Mouse (Mus musculus) heart, adult 2 months (tissue): ENCODE data around the gene Pwwp2b. TPM values are rescaled to one million over a fixed set of nuclear protein-coding genes. Genes with fewer than 3 reads are reported as not detected.

ENCODE experiments used
- DNase-seq, 2 experiments: peaks; one replicate each; pipeline ENCODE4 v3.0.0; 2021
- H3K27ac ChIP-seq: fragments of 200-600 bp; 2 replicates; pipeline ENCODE4 v1.8.1; 2022
- H3K27me3 ChIP-seq: fragments of 200-500 bp; 2 replicates; pipeline ENCODE4 v1.6.1; 2012; ENCODE audit warnings: mild to moderate bottlenecking, low read length, inconsistent platforms, mixed read lengths; ENCODE audit not compliant: control insufficient read depth, insufficient read depth
- H3K36me3 ChIP-seq: fragments of 200-500 bp; 2 replicates; pipeline ENCODE4 v1.6.1; 2012; ENCODE audit warnings: low read length, inconsistent platforms; ENCODE audit not compliant: control insufficient read depth, insufficient read depth
- H3K4me1 ChIP-seq: fragments of 200-500 bp; 2 replicates; pipeline ENCODE4 v1.6.1; 2011; ENCODE audit warnings: low read length; ENCODE audit not compliant: control insufficient read depth, insufficient read depth
- H3K4me3 ChIP-seq: fragments of 200-600 bp; 2 replicates; pipeline ENCODE4 v1.8.1; 2022
- H3K79me2 ChIP-seq: fragments of 200-500 bp; replicated peaks from 2 replicates; pipeline ENCODE4 v1.6.1; 2012; ENCODE audit warnings: mild to moderate bottlenecking, inconsistent platforms, low read length, moderate library complexity, mixed read lengths; ENCODE audit not compliant: control insufficient read depth, insufficient read depth
- H3K9ac ChIP-seq: fragments of 200-500 bp; 2 replicates; pipeline ENCODE4 v1.6.1; 2012; ENCODE audit warnings: low read depth, mild to moderate bottlenecking, control low read depth, inconsistent platforms, low read length, mixed read lengths
- CTCF ChIP-seq: fragments of 200-600 bp; IDR thresholded peaks from 2 replicates; pipeline ENCODE4 v1.8.1; 2022; ENCODE audit warnings: antibody characterized with exemption, mild to moderate bottlenecking, moderate library complexity
- EP300 ChIP-seq: fragments of 200-500 bp; IDR thresholded peaks from 2 replicates; pipeline ENCODE4 v1.6.1; 2011; ENCODE audit warnings: low read depth, low read length, control low read depth; ENCODE audit not compliant: insufficient read depth
- POLR2A ChIP-seq: fragments of 200-500 bp; IDR thresholded peaks from 2 replicates; pipeline ENCODE4 v1.6.1; 2011; ENCODE audit warnings: mild to moderate bottlenecking, low read depth, low read length, control low read depth; ENCODE audit not compliant: insufficient read depth
- WGBS: fragments of 180-500 bp; shearing (Covaris S2); methylation state at CpG from one replicate; pipeline ENCODE4 v1.1.7; 2018; 5-methylcytosine and 5-hydroxymethylcytosine counted together
- intact Hi-C: fragments of 180-260 bp; cut with DNase I; formaldehyde crosslinking; loops from one replicate; pipeline ENCODE4 v1.15.1; 2025
- polyA plus RNA-seq: library from polyadenylated mRNA; depleted of rRNA; stranded (reverse); fragments of >200 nt; gene quantifications from 2 replicates; pipeline ENCODE4 v1.2.3, GENCODE M21; 2012
- total RNA-seq, 2 experiments: library from RNA; stranded (reverse); gene quantifications; 2 replicates each; pipeline ENCODE4 v1.2.3; 2021

Pwwp2b gene
- total and polyA plus RNA-seq, 3 experiments = 6.8 to 10.2 (median 8.9) TPM

DNA sequence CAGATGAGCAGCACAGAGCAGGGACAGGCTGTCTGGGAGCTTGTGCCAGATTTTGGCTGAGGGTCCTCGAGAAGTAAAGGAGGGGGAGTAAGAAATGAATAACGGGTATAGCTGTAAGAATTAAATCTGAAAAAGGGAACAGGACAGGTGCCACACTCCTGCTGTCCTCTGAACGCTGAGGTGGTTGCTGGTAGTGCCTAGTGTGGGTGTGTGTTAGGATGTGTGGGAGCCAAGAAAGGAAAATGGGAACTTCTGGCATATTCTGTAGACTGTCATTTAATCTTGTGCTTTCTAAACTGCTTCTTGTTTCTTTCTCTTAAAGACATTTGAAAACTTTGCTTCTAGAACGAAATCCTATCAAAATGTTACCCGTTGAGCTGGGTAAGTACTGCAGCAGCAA is 27.2 kb upstream of the Pwwp2b start:
- no peaks in the 10 kb centered on the region for H3K36me3 ChIP-seq
- H3K4me1 ChIP-seq = peaks cover 17% of the 10 kb centered on the region
- H3K79me2 ChIP-seq = no peaks in the 10 kb centered on the region
- no peak for TF ChIP-seq CTCF
- no peaks in the 10 kb centered on the region for H3K27me3 ChIP-seq
- H3K4me3 ChIP-seq = no peak overlapping the region
- peak in 1 of 2 experiments; percentile 1 for DNase-seq
- intact Hi-C loops = no loop called here
- no peak overlapping the region for H3K9ac ChIP-seq
- H3K27ac ChIP-seq = no peak overlapping the region
- WGBS = 76% methylated on average over 5 of the region's 5 CpGs

DNA sequence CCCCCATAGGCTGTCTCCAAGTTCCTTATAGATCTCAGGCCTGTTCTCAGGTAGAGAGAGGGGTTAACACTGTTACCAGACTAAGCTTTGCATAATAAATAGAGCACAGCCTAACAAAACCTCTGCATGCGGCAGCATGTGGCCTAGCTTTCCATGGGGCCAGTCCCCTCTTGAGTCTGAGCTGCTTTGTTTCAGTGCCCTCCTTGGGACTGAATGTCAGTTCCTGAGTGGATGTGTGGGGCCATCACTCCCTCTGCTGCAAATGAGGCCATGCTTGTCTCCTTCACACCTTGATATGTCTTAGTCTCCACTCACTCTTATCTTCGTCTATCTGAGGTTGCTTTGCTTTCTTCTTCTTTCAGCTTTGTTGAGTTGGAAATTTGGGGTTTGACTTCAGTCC is 26.4 kb upstream of the Pwwp2b start:
- peak in 1 of 2 experiments; percentile 12 for DNase-seq
- WGBS = 94% methylated on average over 2 of the region's 2 CpGs
- no peak for TF ChIP-seq POLR2A
- TF ChIP-seq CTCF = no peak
- no peak for TF ChIP-seq EP300

DNA sequence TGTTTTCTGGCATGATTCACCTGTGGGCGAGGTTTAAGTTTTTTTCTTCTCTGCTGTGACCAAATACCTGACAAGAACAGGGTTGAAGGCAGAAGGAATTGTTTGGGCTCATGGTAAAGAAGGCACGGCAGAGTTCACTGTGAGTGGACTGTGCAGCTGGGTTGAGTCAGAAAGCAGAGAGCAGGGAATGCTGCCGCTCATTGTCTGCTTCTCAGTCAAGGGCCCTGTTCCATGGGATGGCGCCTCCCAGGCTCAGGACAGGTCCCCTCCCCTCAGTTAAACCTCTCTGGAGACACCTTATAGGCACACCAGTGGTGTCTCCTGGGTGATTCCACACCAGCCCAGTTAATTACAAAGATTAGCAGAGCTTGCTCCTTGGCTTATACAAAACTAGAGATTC is 25.9 kb upstream of the Pwwp2b start:
- Histone ChIP-seq H3K36me3 (no peaks in the 10 kb centered on the region), H3K4me3 (no peak overlapping the region), H3K9ac (no peak overlapping the region), H3K4me1 (peaks cover 12% of the 10 kb centered on the region), H3K27me3 (no peaks in the 10 kb centered on the region), H3K79me2 (no peaks in the 10 kb centered on the region), H3K27ac (no peak overlapping the region)
- 95% methylated on average over 4 of the region's 4 CpGs for WGBS
- intact Hi-C loops = no loop called here
- TF ChIP-seq CTCF (no peak), EP300 (no peak), POLR2A (no peak)
- DNase-seq = peak in 1 of 2 experiments; percentile 3

More for the DNA sequence above, 26.4 kb upstream of the Pwwp2b start:
- Histone ChIP-seq H3K4me1 (peaks cover 12% of the 10 kb centered on the region), H3K4me3 (no peak overlapping the region), H3K36me3 (no peaks in the 10 kb centered on the region), H3K79me2 (no peaks in the 10 kb centered on the region), H3K27ac (no peak overlapping the region), H3K9ac (no peak overlapping the region), H3K27me3 (no peaks in the 10 kb centered on the region)
- intact Hi-C loops = no loop called here

- peaks cover 14% of the 10 kb centered on the region for H3K4me1 ChIP-seq
- H3K27me3 ChIP-seq = no peaks in the 10 kb centered on the region
- H3K36me3 ChIP-seq = no peaks in the 10 kb centered on the region
- H3K27ac ChIP-seq = no peak overlapping the region
- intact Hi-C loops = no loop called here
- peak in 1 of 2 experiments; percentile 13 for DNase-seq
- WGBS = 84% methylated on average over 1 of the region's 1 CpGs
- H3K4me3 ChIP-seq = no peak overlapping the region
- no peak for TF ChIP-seq POLR2A
- no peak for TF ChIP-seq EP300
- TF ChIP-seq CTCF = no peak
- H3K9ac ChIP-seq = no peak overlapping the region
- no peaks in the 10 kb centered on the region for H3K79me2 ChIP-seq
These were observed 24.2 kb upstream of the Pwwp2b start for GRCm38 (mm10) chr7:139224070-139224469.

- 30% methylated on average over 8 of the region's 8 CpGs for WGBS
- H3K36me3 ChIP-seq = no peaks in the 10 kb centered on the region
- no peaks in the 10 kb centered on the region for H3K79me2 ChIP-seq
- peaks cover 15% of the 10 kb centered on the region for H3K4me1 ChIP-seq
- H3K27me3 ChIP-seq = no peaks in the 10 kb centered on the region
- intact Hi-C loops = no loop called here
- H3K4me3 ChIP-seq = no peak overlapping the region
- H3K9ac ChIP-seq = no peak overlapping the region
- DNase-seq = peak in 1 of 2 experiments; percentile 50
- H3K27ac ChIP-seq = no peak overlapping the region
- no peak for TF ChIP-seq EP300
These were observed 23.6 kb upstream of the Pwwp2b start for GRCm38 (mm10) chr7:139224725-139225124.

- TF ChIP-seq CTCF (no peak), POLR2A (no peak), EP300 (no peak)
- Histone ChIP-seq H3K27ac (no peak overlapping the region), H3K36me3 (no peaks in the 10 kb centered on the region), H3K79me2 (no peaks in the 10 kb centered on the region), H3K27me3 (no peaks in the 10 kb centered on the region), H3K4me1 (peaks cover 15% of the 10 kb centered on the region), H3K9ac (no peak overlapping the region), H3K4me3 (no peak overlapping the region)
- whole genome bisulfite sequencing = 90% methylated on average over 7 of the region's 7 CpGs
- intact Hi-C loops = no loop called here
- DNase-seq = no peak
These were observed 21.9 kb upstream of the Pwwp2b start for GRCm38 (mm10) chr7:139226416-139226815.
